Mouse (Mus musculus): ENCODE results near the gene Cfap298. TPM values are rescaled to one million over a fixed set of nuclear protein-coding genes. Genes with fewer than 3 reads are reported as not detected.

The Cfap298 gene
- polyA plus RNA-seq, 1 experiment from 2014 or later = 47.5 TPM

DNA sequence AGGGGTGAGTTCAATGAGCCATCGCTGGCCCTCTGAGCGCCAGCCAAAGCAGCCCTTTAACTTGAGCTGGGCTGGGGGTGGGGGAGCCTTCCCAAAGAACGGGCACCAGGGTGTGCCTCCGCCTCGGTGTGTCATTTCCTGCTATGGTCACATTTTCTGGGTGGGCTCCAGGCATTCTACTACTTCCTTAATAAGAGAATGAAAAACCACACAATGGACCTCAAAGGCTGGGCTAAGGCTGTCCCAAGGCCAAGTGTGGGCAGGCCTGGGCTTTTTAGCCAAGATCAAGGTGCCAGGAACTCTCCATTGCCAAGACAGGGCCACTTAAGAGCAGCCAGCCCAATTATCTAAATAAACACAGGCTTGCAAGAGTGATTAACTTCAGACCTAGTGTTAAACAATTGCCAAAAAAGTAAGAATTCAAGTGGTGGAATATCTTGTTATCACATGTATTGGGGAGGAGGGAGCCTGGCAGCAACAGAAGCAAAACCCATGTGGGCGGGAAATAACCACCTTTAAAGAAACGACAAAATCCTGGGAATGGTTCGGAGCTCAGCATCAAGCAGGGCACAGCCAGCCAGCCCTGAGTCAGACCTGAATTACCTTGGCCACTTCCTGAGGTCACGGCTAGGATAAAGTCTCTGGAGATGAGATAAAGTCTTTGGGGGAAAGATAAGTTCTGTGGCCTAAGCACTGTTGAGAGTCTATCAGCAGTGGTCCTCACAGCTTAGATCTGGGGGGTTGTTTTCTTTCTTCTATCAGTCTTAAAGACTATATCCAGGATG lies 48.9 kb downstream of the Cfap298 start:
- Histone ChIP-seq H3K9me3 (ENCODE audit: control insufficient read depth, low read length) (no peaks in the 10 kb centered on the region; the same call in 1 of the 2 replicates), H3K4me2 (ENCODE audit: low read depth, low read length, severe bottlenecking) (no peak overlapping the region), H3K4me3 (ENCODE audit: low read depth, low read length) (no peak overlapping the region), H3K36me3 (ENCODE audit: control insufficient read depth, insufficient read depth, low read length) (no peaks in the 10 kb centered on the region), H3K9ac (ENCODE audit: low read length) (no peak overlapping the region), H3K4me1 (replicated peaks; ENCODE audit: control insufficient read depth, insufficient read depth, low read length) (no peaks in the 10 kb centered on the region), H3K27ac (ENCODE audit: low read depth, low read length) (no peak overlapping the region), H3K27me3 (ENCODE audit: control insufficient read depth, insufficient read depth, low read length) (no peaks in the 10 kb centered on the region)
- WGBS = 82% methylated on average over 9 of the region's 9 CpGs
- DNase-seq (ENCODE audit: low spot score) (no peak), ATAC-seq (replicated peaks; ENCODE audit: low FRiP score) (no peak)

DNA sequence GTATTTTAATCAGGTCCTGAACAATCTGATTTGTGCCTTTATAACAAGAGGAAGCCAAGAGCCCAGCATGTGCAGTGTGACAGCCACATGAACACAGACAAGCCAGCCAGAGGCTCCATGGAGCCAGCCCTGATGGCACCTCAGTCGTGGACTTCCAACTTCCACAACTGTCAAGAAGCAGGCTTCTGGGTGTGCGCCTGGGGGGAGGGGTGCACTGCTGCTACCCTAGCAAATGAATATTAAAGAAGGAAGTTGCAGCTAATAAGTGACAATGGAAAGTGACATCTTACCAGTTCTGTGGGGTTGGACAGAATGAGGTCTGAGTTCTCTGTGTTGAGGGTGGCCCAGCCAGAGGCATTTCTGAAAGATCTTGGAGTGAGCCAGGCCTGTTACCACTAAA lies 49.6 kb downstream of the Cfap298 start:
- Histone ChIP-seq H3K36me3 (ENCODE audit: control insufficient read depth, insufficient read depth, low read length) (no peaks in the 10 kb centered on the region), H3K4me1 (replicated peaks; ENCODE audit: control insufficient read depth, insufficient read depth, low read length) (no peaks in the 10 kb centered on the region), H3K9me3 (ENCODE audit: control insufficient read depth, low read length) (no peaks in the 10 kb centered on the region; the same call in 1 of the 2 replicates), H3K4me3 (ENCODE audit: low read depth, low read length) (no peak overlapping the region), H3K4me2 (ENCODE audit: low read depth, low read length, severe bottlenecking) (no peak overlapping the region), H3K9ac (ENCODE audit: low read length) (no peak overlapping the region), H3K27me3 (ENCODE audit: control insufficient read depth, insufficient read depth, low read length) (no peaks in the 10 kb centered on the region), H3K27ac (ENCODE audit: low read depth, low read length) (no peak overlapping the region)
- WGBS = 84% methylated on average over 2 of the region's 2 CpGs
- DNase-seq (ENCODE audit: low spot score) (no peak), ATAC-seq (replicated peaks; ENCODE audit: low FRiP score) (no peak)

DNA sequence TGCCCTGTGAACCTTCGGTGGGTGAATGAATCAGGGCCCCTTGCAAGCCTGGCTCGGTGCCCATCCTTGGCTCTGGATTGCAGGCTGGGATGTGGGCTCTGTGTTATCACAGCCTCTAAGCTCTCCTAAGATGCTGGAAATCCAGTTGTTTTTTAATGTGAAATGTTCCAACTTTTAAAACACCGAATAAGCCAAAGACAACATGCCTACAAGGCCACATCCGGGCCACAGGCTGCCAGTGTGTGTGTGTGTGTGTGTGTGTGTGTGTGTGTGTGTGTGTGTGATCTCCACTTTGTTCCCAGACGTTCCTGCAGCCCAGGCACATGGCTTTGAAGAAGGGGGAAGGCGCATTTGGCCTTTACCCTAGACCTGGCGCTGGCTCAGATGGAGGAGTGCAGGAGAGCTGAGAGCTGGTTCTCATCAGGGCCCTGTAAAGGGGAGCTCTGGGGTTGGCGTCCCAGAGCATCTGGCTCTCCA lies 52.4 kb downstream of the Cfap298 start:
- no peak for ATAC-seq (replicated peaks; ENCODE audit: low FRiP score)
- H3K9ac ChIP-seq (ENCODE audit: low read length) = no peak overlapping the region
- no peaks in the 10 kb centered on the region for H3K4me1 ChIP-seq (replicated peaks; ENCODE audit: control insufficient read depth, insufficient read depth, low read length)
- no peak overlapping the region for H3K4me2 ChIP-seq (ENCODE audit: low read depth, low read length, severe bottlenecking)
- H3K27ac ChIP-seq (ENCODE audit: low read depth, low read length) = no peak overlapping the region
- H3K27me3 ChIP-seq (ENCODE audit: control insufficient read depth, insufficient read depth, low read length) = no peaks in the 10 kb centered on the region
- DNase-seq (ENCODE audit: low spot score) = no peak
- H3K4me3 ChIP-seq (ENCODE audit: low read depth, low read length) = no peak overlapping the region
- 79% methylated on average over 8 of the region's 8 CpGs for WGBS
- no peaks in the 10 kb centered on the region for H3K36me3 ChIP-seq (ENCODE audit: control insufficient read depth, insufficient read depth, low read length)
- no peaks in the 10 kb centered on the region for H3K9me3 ChIP-seq (ENCODE audit: control insufficient read depth, low read length)

DNA sequence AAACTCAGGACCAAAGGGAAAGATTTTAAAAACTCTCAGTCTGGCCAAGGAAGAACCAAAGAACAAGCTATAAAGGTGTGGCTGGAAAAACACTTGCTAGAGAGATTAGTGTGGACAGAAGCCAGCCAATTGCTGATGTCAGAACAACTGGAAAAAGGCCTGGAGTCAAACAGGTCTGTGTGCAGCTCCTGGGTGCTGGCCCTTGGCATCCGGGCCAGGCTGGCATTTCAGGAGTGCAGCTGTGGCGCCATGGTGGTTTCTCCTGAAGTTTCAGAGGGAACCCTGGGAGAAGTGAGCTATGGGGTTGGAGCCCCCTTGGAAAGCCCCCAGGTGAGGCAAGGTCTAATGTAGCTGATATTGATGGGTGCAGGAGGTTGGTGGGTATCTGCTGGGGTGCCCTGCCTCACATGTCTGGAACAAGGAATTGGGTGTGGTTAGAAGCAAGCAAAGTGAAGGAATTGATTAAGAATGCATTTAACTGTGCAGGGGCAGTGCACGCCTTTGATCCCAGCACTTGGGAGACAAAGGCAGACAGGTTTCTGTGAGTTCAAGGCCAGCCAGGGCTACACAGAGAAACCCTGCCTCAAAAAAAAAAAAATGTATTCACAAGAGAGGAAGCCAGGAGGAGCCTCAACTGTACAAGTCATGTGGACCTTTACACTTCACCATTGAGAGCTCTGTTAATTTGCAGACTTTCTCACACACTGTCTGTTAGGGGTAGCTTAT lies 56.6 kb downstream of the Cfap298 start:
- H3K36me3 ChIP-seq (ENCODE audit: control insufficient read depth, insufficient read depth, low read length) = no peaks in the 10 kb centered on the region
- H3K27ac ChIP-seq (ENCODE audit: low read depth, low read length) = no peak overlapping the region
- no peaks in the 10 kb centered on the region for H3K9me3 ChIP-seq (ENCODE audit: control insufficient read depth, low read length)
- no peak overlapping the region for H3K4me2 ChIP-seq (ENCODE audit: low read depth, low read length, severe bottlenecking)
- no peaks in the 10 kb centered on the region for H3K27me3 ChIP-seq (ENCODE audit: control insufficient read depth, insufficient read depth, low read length)
- H3K4me1 ChIP-seq (replicated peaks; ENCODE audit: control insufficient read depth, insufficient read depth, low read length) = no peaks in the 10 kb centered on the region
- H3K9ac ChIP-seq (ENCODE audit: low read length) = no peak overlapping the region
- no peak overlapping the region for H3K4me3 ChIP-seq (ENCODE audit: low read depth, low read length)
- 88% methylated on average over 3 of the region's 3 CpGs for WGBS
- ATAC-seq (replicated peaks; ENCODE audit: low FRiP score) (no peak), DNase-seq (ENCODE audit: low spot score) (no peak)

Small RNA genes within 50 kb of the gene (microRNA-seq; reads per million reads assigned to microRNA genes)
- gene Gm22933 (ENCODE audit: insufficient number of aligned reads) = not detected

Other genes with a start within 250 kb of the Cfap298 start
- 92.9 and 102 TPM in 2 replicates for gene Mis18a, start 207.7 kb downstream of the Cfap298 start, polyA plus RNA-seq (2014; fragmentation: Nextera tagmentation; extraction: Ambion mirVana)
- gene Mrap, start 196.9 kb downstream of the Cfap298 start, polyA plus RNA-seq (2014; fragmentation: Nextera tagmentation; extraction: Ambion mirVana) = 0.25 and 0.43 TPM in 2 replicates
- gene Urb1, start 124.7 kb downstream of the Cfap298 start, polyA plus RNA-seq (2014; fragmentation: Nextera tagmentation; extraction: Ambion mirVana) = 14.3 and 15.6 TPM in 2 replicates
- gene Eva1c, start 108.4 kb downstream of the Cfap298 start, polyA plus RNA-seq (2014; fragmentation: Nextera tagmentation; extraction: Ambion mirVana) = 1.6 and 1.9 TPM in 2 replicates
- 25.2 and 26.1 TPM in 2 replicates for gene Synj1, start 76.2 kb upstream of the Cfap298 start, polyA plus RNA-seq (2014; fragmentation: Nextera tagmentation; extraction: Ambion mirVana)
- gene Paxbp1, start 109.4 kb upstream of the Cfap298 start, polyA plus RNA-seq (2014; fragmentation: Nextera tagmentation; extraction: Ambion mirVana) = 93.0 and 109 TPM in 2 replicates
- gene 4932438H23Rik, start 160.0 kb upstream of the Cfap298 start, polyA plus RNA-seq (2014; fragmentation: Nextera tagmentation; extraction: Ambion mirVana) = 0.17 TPM in 1 of 2 replicates, not detected in the other